Mouse (Mus musculus) MEL (cell line): ENCODE data around the gene Sox6. TPM values are rescaled to one million over a fixed set of nuclear protein-coding genes. Genes with fewer than 3 reads are reported as not detected.

Experiments
- DNase-seq: peaks from one replicate; pipeline ENCODE4 v3.0.0; 2011; ENCODE audit warnings: low read depth, low spot score
- H3K27ac ChIP-seq: 2 replicates; pipeline ENCODE4 v1.5.1; 2012; ENCODE audit warnings: low read depth, mild to moderate bottlenecking, control low read depth, low read length, moderate library complexity; ENCODE audit not compliant: control insufficient read depth
- H3K27me3 ChIP-seq, 2 experiments: fragments of 150-350 bp in 1 of 2; sonication (generic) in 1 of 2; 2 replicates each; pipeline ENCODE4 v1.6.1; 2012; ENCODE audit warnings: low read length in 2 of 2, mild to moderate bottlenecking in 2 of 2, improper control_type of control experiment in 1 of 2, moderate library complexity in 1 of 2; ENCODE audit not compliant: insufficient read depth in 2 of 2, control insufficient read depth in 1 of 2
- H3K36me3 ChIP-seq, 2 experiments: 2 replicates each; pipeline ENCODE4 v1.6.1; 2012 to 2014; ENCODE audit warnings: low read length in 2 of 2, improper control_type of control experiment in 1 of 2, inconsistent platforms in 1 of 2, mild to moderate bottlenecking in 1 of 2; ENCODE audit not compliant: insufficient read depth in 2 of 2, control insufficient read depth in 1 of 2
- H3K4me1 ChIP-seq, 2 experiments: fragments of 150-350 bp in 1 of 2; sonication (generic) in 1 of 2; 2 replicates each; pipeline ENCODE4 v1.6.1; 2012; ENCODE audit warnings: low read length in 2 of 2, improper control_type of control experiment in 1 of 2, mild to moderate bottlenecking in 1 of 2; ENCODE audit not compliant: insufficient read depth in 2 of 2, control insufficient read depth in 1 of 2
- H3K4me3 ChIP-seq, 2 experiments: fragments of 150-350 bp in 1 of 2; sonication (generic) in 1 of 2; 2 replicates each; pipeline ENCODE4 v1.5.1; 2012; ENCODE audit warnings: low read depth in 2 of 2, low read length in 2 of 2, mild to moderate bottlenecking in 2 of 2, moderate library complexity in 2 of 2, control low read depth in 1 of 2, improper control_type of control experiment in 1 of 2; ENCODE audit not compliant: control insufficient read depth in 1 of 2, insufficient read depth in 1 of 2
- H3K79me2 ChIP-seq: 2 replicates; pipeline ENCODE4 v1.6.1; 2012; ENCODE audit warnings: mild to moderate bottlenecking, low read length, moderate library complexity; ENCODE audit not compliant: control insufficient read depth, poor library complexity, insufficient read depth
- H3K9ac ChIP-seq: 2 replicates; pipeline ENCODE4 v1.6.1; 2012; ENCODE audit warnings: low read depth, mild to moderate bottlenecking, control low read depth, low read length, moderate library complexity; ENCODE audit not compliant: control insufficient read depth, poor library complexity, severe bottlenecking
- H3K9me3 ChIP-seq: fragments of 150-350 bp; sonication (generic); replicated peaks from 2 replicates; pipeline ENCODE4 v1.6.1; 2012; ENCODE audit warnings: mild to moderate bottlenecking, low read length, improper control_type of control experiment, moderate library complexity; ENCODE audit not compliant: insufficient read depth
- CHD1 ChIP-seq: IDR thresholded peaks from 2 replicates; pipeline ENCODE4 v1.6.1; 2012; ENCODE audit warnings: low read depth, mild to moderate bottlenecking, inconsistent platforms, low read length, improper control_type of control experiment
- CHD2 ChIP-seq: IDR thresholded peaks from 2 replicates; pipeline ENCODE4 v1.6.1; 2011; ENCODE audit warnings: low read length, improper control_type of control experiment
- E2F4 ChIP-seq: IDR thresholded peaks from 2 replicates; pipeline ENCODE4 v1.6.1; 2011; ENCODE audit warnings: low read depth, low read length, improper control_type of control experiment, borderline replicate concordance
- GATA1 ChIP-seq: IDR thresholded peaks from 2 replicates; pipeline ENCODE4 v1.6.1; 2011; ENCODE audit warnings: low read depth, low read length, improper control_type of control experiment
- HCFC1 ChIP-seq: IDR thresholded peaks from 2 replicates; pipeline ENCODE4 v1.6.1; 2012; ENCODE audit warnings: low read depth, mild to moderate bottlenecking, inconsistent platforms, low read length, improper control_type of control experiment, moderate library complexity
- MAFK ChIP-seq: IDR thresholded peaks from 2 replicates; pipeline ENCODE4 v1.6.1; 2011; ENCODE audit warnings: low read depth, mild to moderate bottlenecking, low read length, improper control_type of control experiment, borderline replicate concordance
- MAX ChIP-seq: IDR thresholded peaks from 2 replicates; pipeline ENCODE4 v1.6.1; 2011; ENCODE audit warnings: low read length, improper control_type of control experiment
- MYB ChIP-seq: IDR thresholded peaks from 2 replicates; pipeline ENCODE4 v1.6.1; 2011; ENCODE audit warnings: mild to moderate bottlenecking, low read depth, low read length, improper control_type of control experiment
- NRF1 ChIP-seq: IDR thresholded peaks from 2 replicates; pipeline ENCODE4 v1.6.1; 2014; ENCODE audit warnings: low read depth, mild to moderate bottlenecking, inconsistent platforms, low read length, improper control_type of control experiment, moderate library complexity; ENCODE audit not compliant: poor library complexity, insufficient read depth, severe bottlenecking
- POLR2A ChIP-seq, 2 experiments: IDR thresholded peaks; 2 replicates each; pipeline ENCODE4 v1.6.1; 2011 to 2012; ENCODE audit warnings: low read length in 2 of 2, mild to moderate bottlenecking in 2 of 2, control low read depth in 1 of 2, improper control_type of control experiment in 1 of 2, low read depth in 1 of 2, moderate library complexity in 1 of 2; ENCODE audit not compliant: control insufficient read depth in 1 of 2, insufficient read depth in 1 of 2, poor library complexity in 1 of 2
- POLR2AphosphoS2 ChIP-seq: IDR thresholded peaks from 2 replicates; pipeline ENCODE4 v1.6.1; 2011; ENCODE audit warnings: low read length, improper control_type of control experiment
- POLR2AphosphoS5 ChIP-seq: IDR thresholded peaks from 2 replicates; pipeline ENCODE4 v1.6.1; 2012; ENCODE audit warnings: low read depth, borderline replicate concordance, mild to moderate bottlenecking, inconsistent platforms, low read length, moderate library complexity, mixed read lengths
- SIN3A ChIP-seq: IDR thresholded peaks from 2 replicates; pipeline ENCODE4 v1.6.1; 2012; ENCODE audit warnings: low read length, improper control_type of control experiment, inconsistent platforms
- TBP ChIP-seq: IDR thresholded peaks from 2 replicates; pipeline ENCODE4 v1.8.0; 2011; ENCODE audit warnings: low read depth, low read length, improper control_type of control experiment
- TCF12 ChIP-seq: IDR thresholded peaks from 2 replicates; pipeline ENCODE4 v1.6.1; 2014; ENCODE audit warnings: low read depth, mild to moderate bottlenecking, inconsistent platforms, low read length, improper control_type of control experiment, moderate library complexity
- USF1 ChIP-seq: IDR thresholded peaks from 2 replicates; pipeline ENCODE4 v1.6.1; 2014; ENCODE audit warnings: low read depth, mild to moderate bottlenecking, inconsistent platforms, low read length, improper control_type of control experiment, moderate library complexity
- USF2 ChIP-seq, 2 experiments: IDR thresholded peaks; 2 replicates each; pipeline ENCODE4 v1.6.1; 2011 to 2012; ENCODE audit warnings: improper control_type of control experiment in 2 of 2, low read length in 2 of 2, borderline replicate concordance in 1 of 2, inconsistent platforms in 1 of 2, low read depth in 1 of 2, mild to moderate bottlenecking in 1 of 2; ENCODE audit not compliant: insufficient read depth in 1 of 2
- ZC3H11A ChIP-seq: IDR thresholded peaks from 2 replicates; pipeline ENCODE4 v1.6.1; 2012; ENCODE audit warnings: low read depth, mild to moderate bottlenecking, inconsistent platforms, low read length, improper control_type of control experiment
- polyA plus RNA-seq, 2 experiments: library from polyadenylated mRNA; stranded (reverse) in 1 of 2; unstranded in 1 of 2; fragments of >175 nt in 1 of 2; fragments of >200 nt in 1 of 2; gene quantifications; 2 replicates each; pipeline versions ENCODE4 v1.2.1 to v1.2.4; 2012; ENCODE audit warnings: low replicate concordance in 2 of 2, low read depth in 1 of 2; ENCODE audit not compliant: insufficient read length in 2 of 2, insufficient read depth in 1 of 2, missing spikeins in 1 of 2
- total RNA-seq: library from RNA; depleted of rRNA; stranded (reverse); fragments of 300-350 nt; gene quantifications from 2 replicates; pipeline ENCODE4 v1.2.3, GENCODE M21; 2012

The Sox6 gene
- total and polyA plus RNA-seq, 3 experiments = 2.6 to 4.6 TPM; not detected in 1

- Histone ChIP-seq H3K36me3 (no peaks in the 10 kb centered on the region), H3K4me1 (no peaks in the 10 kb centered on the region), H3K27ac (no peak overlapping the region), H3K4me3 (no peak overlapping the region), H3K79me2 (no peaks in the 10 kb centered on the region), H3K9me3 (no peaks in the 10 kb centered on the region), H3K9ac (no peak overlapping the region), H3K27me3 (peaks cover 0 to 9% of the 10 kb centered on the region in 2 experiments)
- DNase-seq = no peak
- TF ChIP-seq POLR2AphosphoS5 (no peak), MAFK (no peak), POLR2A (IDR thresholded peaks at IDR 0.05; ENCODE audit: control insufficient read depth in 1 of 2, insufficient read depth in 1 of 2, low read depth in 1 of 2, low read length in 2 of 2, poor library complexity in 1 of 2) (no peak), E2F4 (no peak), USF1 (no peak), MAX (no peak), CHD1 (no peak), NRF1 (no peak), CHD2 (no peak), TBP (no peak), MYB (no peak), USF2 (IDR thresholded peaks at IDR 0.05; ENCODE audit: borderline replicate concordance in 1 of 2, insufficient read depth in 1 of 2, low read depth in 1 of 2, low read length in 2 of 2) (no peak), TCF12 (no peak), ZC3H11A (no peak), SIN3A (no peak)
Measured at GRCm38 (mm10) chr7:116035504-116035903, 3.1 kb downstream of the Sox6 start.

- Histone ChIP-seq H3K36me3 (no peaks in the 10 kb centered on the region), H3K4me1 (no peaks in the 10 kb centered on the region), H3K79me2 (no peaks in the 10 kb centered on the region), H3K27ac (no peak overlapping the region), H3K9ac (no peak overlapping the region), H3K27me3 (peaks cover 0 to 5% of the 10 kb centered on the region in 2 experiments), H3K4me3 (no peak overlapping the region), H3K9me3 (no peaks in the 10 kb centered on the region)
- TF ChIP-seq HCFC1 (no peak), POLR2AphosphoS2 (no peak), GATA1 (no peak)
- no peak for DNase-seq
Measured at GRCm38 (mm10) chr7:116034282-116034758, 4.3 kb downstream of the Sox6 start.
